Mouse (Mus musculus) kidney, postnatal 0 days (tissue): ENCODE data around the gene Nup98. TPM values are rescaled to one million over a fixed set of nuclear protein-coding genes. Genes with fewer than 3 reads are reported as not detected.

Experiments used
- ATAC-seq: fragments of 200-750 bp; cut with Nextera tagmentation; replicated peaks from 2 replicates; pipeline ENCODE4 v1.8.0; 2017; ENCODE audit warnings: low read depth, moderate number of reproducible peaks, moderate TSS enrichment, moderate library complexity; ENCODE audit not compliant: low FRiP score
- DNase-seq: peaks from one replicate; pipeline ENCODE4 v3.0.0-alpha.2; 2016; ENCODE audit warnings: low spot score
- H3K27ac ChIP-seq: fragments of 300-500 bp; sonication (generic); 2 replicates; pipeline ENCODE4 v1.5.1; 2014; ENCODE audit warnings: mild to moderate bottlenecking
- H3K27me3 ChIP-seq: fragments of 300-500 bp; sonication (generic); 2 replicates; pipeline ENCODE4 v1.6.1; 2014; ENCODE audit warnings: low read length, mixed read lengths; ENCODE audit not compliant: insufficient read depth
- H3K36me3 ChIP-seq: fragments of 300-500 bp; sonication (generic); 2 replicates; pipeline ENCODE4 v1.6.1; 2014; ENCODE audit warnings: low read length, mixed read lengths; ENCODE audit not compliant: insufficient read depth
- H3K4me1 ChIP-seq: fragments of 300-500 bp; sonication (generic); replicated peaks from 2 replicates; pipeline ENCODE4 v1.6.1; 2014; ENCODE audit warnings: antibody characterized with exemption, low read length, mixed read lengths; ENCODE audit not compliant: insufficient read depth
- H3K4me2 ChIP-seq: fragments of 300-500 bp; sonication (generic); 2 replicates; pipeline ENCODE4 v1.6.1; 2014; ENCODE audit warnings: mild to moderate bottlenecking, low read length, moderate library complexity, mixed read lengths
- H3K4me3 ChIP-seq: fragments of 300-500 bp; sonication (generic); replicated peaks from 2 replicates; pipeline ENCODE4 v1.5.1; 2014; ENCODE audit warnings: low read depth, low read length
- H3K9ac ChIP-seq: fragments of 300-500 bp; sonication (generic); 2 replicates; pipeline ENCODE4 v1.6.1; 2014; ENCODE audit warnings: low read depth, low read length
- H3K9me3 ChIP-seq: fragments of 300-500 bp; sonication (generic); replicated peaks from 2 replicates; pipeline ENCODE4 v1.6.1; 2016; ENCODE audit warnings: low read length, inconsistent platforms, mixed read lengths
- CTCF ChIP-seq: IDR thresholded peaks from 2 replicates; pipeline ENCODE4 v1.5.1; 2016; ENCODE audit warnings: antibody characterized with exemption, low read depth, mild to moderate bottlenecking, moderate library complexity
- WGBS: fragments of 180-500 bp; shearing (Covaris S2); extraction: QIAGEN DNeasy Blood & Tissue Kit; methylation state at CpG from one replicate; pipeline ENCODE4 v1.1.7; 2014; 5-methylcytosine and 5-hydroxymethylcytosine counted together
- polyA plus RNA-seq: library from polyadenylated mRNA; unstranded; fragments of >200 nt; fragmentation: Nextera tagmentation; extraction: Ambion mirVana; gene quantifications from 2 replicates; pipeline ENCODE4 v1.2.1, GENCODE M21; 2015

Nup98 gene
- polyA plus RNA-seq, 1 experiment from 2014 or later: 19.1 TPM

DNA sequence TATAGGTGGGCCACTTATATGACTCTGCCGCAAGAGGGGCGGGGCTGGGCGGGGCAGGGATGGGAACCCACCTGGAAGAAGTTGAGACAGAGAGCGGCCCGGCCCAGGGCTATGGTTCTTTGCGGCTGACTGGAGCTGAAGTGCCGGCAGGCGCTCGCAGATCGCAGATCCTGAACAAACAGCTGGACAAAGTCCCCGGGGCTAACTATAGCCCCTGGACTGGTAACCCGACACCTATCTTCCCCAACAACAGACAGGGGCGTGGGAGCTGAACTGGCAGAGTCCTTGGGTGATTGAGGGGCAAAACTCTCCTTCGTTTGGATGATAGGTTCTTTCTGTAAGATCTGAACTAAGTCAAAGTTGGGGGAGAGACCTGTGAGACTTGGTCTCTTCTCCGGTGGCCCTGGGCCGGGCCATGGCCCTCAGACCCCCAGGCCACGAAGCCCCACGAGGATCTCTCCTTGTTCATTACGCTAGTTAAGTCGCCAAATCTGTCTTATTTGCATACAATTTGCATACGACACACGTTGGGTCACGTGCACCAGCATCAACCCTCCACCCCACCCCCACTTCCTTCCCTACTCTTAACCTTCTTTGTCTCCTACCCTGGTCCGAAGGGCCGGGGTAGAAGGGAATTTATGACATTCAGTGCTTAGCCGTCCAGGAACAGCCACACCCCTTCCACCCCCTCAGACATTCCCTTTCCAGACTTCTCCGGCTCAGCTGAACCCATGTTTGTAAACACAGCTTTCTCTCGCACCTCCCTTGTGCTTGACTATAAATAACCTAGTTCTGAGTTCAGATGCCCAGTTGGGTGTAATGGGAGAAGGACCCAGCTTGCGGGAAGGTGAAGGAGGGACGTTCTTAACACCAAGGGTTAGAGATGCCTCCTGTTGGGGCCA, 110.0 kb downstream of the Nup98 start:
- H3K9ac ChIP-seq: peak overlapping the region; percentile 35; the same call in 1 of the 2 replicates
- DNase-seq (peak; percentile 88), ATAC-seq (peak; percentile 79)
- H3K27me3 ChIP-seq: no peaks in the 10 kb centered on the region
- H3K4me1 ChIP-seq: peaks cover 16% of the 10 kb centered on the region; the same call in 1 of the 2 replicates
- H3K9me3 ChIP-seq: no peaks in the 10 kb centered on the region
- H3K4me3 ChIP-seq: peak overlapping the region; percentile 24
- no peaks in the 10 kb centered on the region for H3K36me3 ChIP-seq
- H3K27ac ChIP-seq: peak overlapping the region; percentile 57
- peak overlapping the region; percentile 79 for H3K4me2 ChIP-seq
- no peak for TF ChIP-seq CTCF
- WGBS: 3% methylated on average over 30 of the region's 30 CpGs

- Histone ChIP-seq H3K36me3 (peaks cover 14% of the 10 kb centered on the region; the same call in 1 of the 2 replicates), H3K27me3 (no peaks in the 10 kb centered on the region), H3K4me3 (no peak overlapping the region), H3K4me2 (no peak overlapping the region), H3K27ac (no peak overlapping the region), H3K9ac (no peak overlapping the region), H3K9me3 (no peaks in the 10 kb centered on the region), H3K4me1 (no peaks in the 10 kb centered on the region)
- no peak for DNase-seq
- ATAC-seq: no peak
- WGBS: 81% methylated on average over 4 of the region's 4 CpGs
- TF ChIP-seq CTCF: no peak
Measured at GRCm38 (mm10) chr7:102087336-102087735, 122.6 kb downstream of the Nup98 start.

- Histone ChIP-seq H3K4me1 (no peaks in the 10 kb centered on the region), H3K27ac (no peak overlapping the region), H3K9ac (no peak overlapping the region), H3K4me3 (no peak overlapping the region), H3K27me3 (no peaks in the 10 kb centered on the region), H3K4me2 (no peak overlapping the region), H3K36me3 (peaks cover 40% of the 10 kb centered on the region), H3K9me3 (no peaks in the 10 kb centered on the region)
- ATAC-seq: no peak
- 86% methylated on average over 26 of the region's 26 CpGs for WGBS
- TF ChIP-seq CTCF: no peak
- no peak for DNase-seq
Measured at GRCm38 (mm10) chr7:102084041-102084696, 125.8 kb downstream of the Nup98 start.

- no peak for ATAC-seq
- no peak for DNase-seq
- Histone ChIP-seq H3K4me1 (no peaks in the 10 kb centered on the region), H3K36me3 (peaks cover 47% of the 10 kb centered on the region), H3K9me3 (no peaks in the 10 kb centered on the region), H3K4me3 (no peak within 1 kb of the TSS), H3K27me3 (no peaks in the 10 kb centered on the region), H3K9ac (no peak within 1 kb of the TSS), H3K27ac (no peak within 1 kb of the TSS), H3K4me2 (no peak within 1 kb of the TSS)
- no peak for TF ChIP-seq CTCF
- WGBS: 88% methylated on average over 5 of the region's 5 CpGs
Measured at GRCm38 (mm10) chr7:102082816-102083215, 127.2 kb downstream of the Nup98 start, which contains the start of gene Trpc2. TSS of gene Trpc2 (plus strand) at chr7:102083116.

GRCm38 (mm10) chr7:102081784-102082183, 128.2 kb downstream of the Nup98 start:
- peaks cover 56% of the 10 kb centered on the region for H3K36me3 ChIP-seq
- TF ChIP-seq CTCF: no peak
- no peak overlapping the region for H3K4me3 ChIP-seq
- no peak overlapping the region for H3K27ac ChIP-seq
- H3K9ac ChIP-seq: no peak overlapping the region
- ATAC-seq (no peak), DNase-seq (no peak)
- no peaks in the 10 kb centered on the region for H3K9me3 ChIP-seq
- no peaks in the 10 kb centered on the region for H3K27me3 ChIP-seq
- 91% methylated on average over 5 of the region's 5 CpGs for WGBS
- no peak overlapping the region for H3K4me2 ChIP-seq
- H3K4me1 ChIP-seq: no peaks in the 10 kb centered on the region

DNA sequence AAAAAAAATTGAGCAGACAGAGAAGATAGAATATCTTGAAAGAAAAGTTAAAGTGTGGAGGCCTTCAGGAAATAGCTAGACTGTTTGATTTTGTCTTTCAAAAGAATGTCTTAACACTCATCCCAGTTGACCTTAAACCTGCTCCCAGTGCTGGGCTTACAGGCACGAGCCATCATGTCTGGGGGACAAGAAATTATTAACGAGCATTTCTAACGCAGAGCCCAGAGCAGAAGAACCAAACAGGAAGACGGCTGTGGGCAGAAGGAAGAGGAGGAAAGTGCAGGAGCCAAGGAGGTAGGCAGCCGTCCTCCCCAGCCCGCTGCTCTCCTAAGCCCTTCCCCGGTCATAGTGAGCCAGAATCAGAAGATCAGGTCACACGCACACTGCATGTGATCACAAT, 129.7 kb downstream of the Nup98 start:
- Histone ChIP-seq H3K4me1 (no peaks in the 10 kb centered on the region), H3K4me3 (no peak overlapping the region), H3K36me3 (peaks cover 64% of the 10 kb centered on the region), H3K4me2 (no peak overlapping the region), H3K9me3 (no peaks in the 10 kb centered on the region), H3K27ac (no peak overlapping the region), H3K9ac (no peak overlapping the region), H3K27me3 (no peaks in the 10 kb centered on the region)
- DNase-seq (no peak), ATAC-seq (no peak)
- 82% methylated on average over 8 of the region's 8 CpGs for WGBS
- TF ChIP-seq CTCF: no peak
